Mouse (Mus musculus): ENCODE measurements around the gene Krt25.

DNA sequence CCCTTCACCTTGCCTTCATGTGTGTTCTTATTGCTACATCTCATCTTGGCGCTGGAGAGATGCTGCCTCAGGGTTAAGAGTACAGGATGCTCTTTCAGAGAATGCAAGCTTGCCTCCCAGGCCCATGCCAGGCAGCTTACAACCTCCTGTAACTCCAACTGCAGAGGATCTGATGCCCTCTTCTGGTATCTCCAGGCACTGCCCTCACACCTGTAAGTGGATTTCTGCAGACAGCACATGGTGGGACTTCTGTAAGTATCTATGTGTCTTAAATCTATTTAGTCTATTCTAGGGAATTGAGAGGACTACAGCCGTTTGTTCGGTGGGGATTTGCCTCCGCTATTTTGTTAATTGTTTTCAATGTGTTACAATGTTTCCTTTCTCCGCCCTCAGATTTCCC lies 29.9 kb downstream of the Krt25 start:
- TF ChIP-seq POLR2A (IDR thresholded peaks at IDR 0.05; ENCODE audit: borderline replicate concordance, extremely low read depth, insufficient read depth, insufficient read length, poor library complexity, severe bottlenecking) (no peak), CTCF (IDR thresholded peaks at IDR 0.05; ENCODE audit: borderline replicate concordance, extremely low read depth, insufficient read depth, insufficient read length) (peak; percentile 67; the same call in 1 of the 2 replicates)
